Mouse (Mus musculus) kidney, postnatal 36 days (tissue): ENCODE measurements around the gene Chil1.

ENCODE experiments used
- DNase-seq, 2 experiments: peaks; one replicate each; pipeline ENCODE4 v3.0.0; 2021 to 2022; ENCODE audit warnings: mixed read lengths in 2 of 2

Gene Chil1

DNA sequence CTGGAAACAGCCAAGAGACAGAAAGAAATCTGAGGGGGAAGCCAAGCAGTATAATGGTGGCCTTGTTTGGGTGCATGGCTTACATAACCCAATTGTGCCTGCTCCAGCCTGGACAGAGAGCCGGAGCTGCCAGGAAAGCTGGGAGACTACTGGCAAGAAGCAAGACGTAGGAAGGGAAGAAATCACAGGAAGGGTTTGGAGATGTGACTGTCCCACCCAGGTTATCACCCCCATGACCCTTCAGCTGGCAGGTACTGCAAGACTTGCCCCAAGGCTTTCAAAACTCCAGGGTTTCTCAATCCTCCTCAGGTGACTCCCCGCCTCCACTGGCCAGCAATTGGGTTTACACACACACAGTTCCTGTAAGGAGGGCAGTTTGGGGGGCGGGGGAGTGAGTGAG is at the start of gene Chil1:
Chil1 (plus strand) TSS at position 152 of the 400 bp plus-strand sequence.
- DNase-seq = no peak

DNA sequence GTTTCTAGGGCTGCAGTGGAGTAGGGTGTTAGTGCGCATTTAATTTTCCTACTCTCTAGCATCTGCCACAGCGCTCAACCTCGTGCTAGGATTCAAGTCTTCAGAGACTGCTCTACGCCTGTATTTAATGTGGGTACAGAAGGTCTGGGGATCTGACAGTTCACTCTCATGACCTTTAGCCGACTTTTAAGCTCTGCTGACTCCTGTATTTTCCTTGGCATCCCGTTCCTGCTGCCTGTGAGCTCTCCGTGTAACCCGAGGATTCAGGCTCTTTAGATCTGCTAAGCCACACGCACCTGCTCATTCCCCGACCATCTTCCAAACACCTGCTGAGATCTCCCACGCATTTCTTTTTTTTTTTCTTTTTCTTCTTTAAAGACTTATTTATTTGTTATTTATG is 48.7 kb upstream of the Chil1 start:
- DNase-seq = peak; percentile 41 to 76

DNA sequence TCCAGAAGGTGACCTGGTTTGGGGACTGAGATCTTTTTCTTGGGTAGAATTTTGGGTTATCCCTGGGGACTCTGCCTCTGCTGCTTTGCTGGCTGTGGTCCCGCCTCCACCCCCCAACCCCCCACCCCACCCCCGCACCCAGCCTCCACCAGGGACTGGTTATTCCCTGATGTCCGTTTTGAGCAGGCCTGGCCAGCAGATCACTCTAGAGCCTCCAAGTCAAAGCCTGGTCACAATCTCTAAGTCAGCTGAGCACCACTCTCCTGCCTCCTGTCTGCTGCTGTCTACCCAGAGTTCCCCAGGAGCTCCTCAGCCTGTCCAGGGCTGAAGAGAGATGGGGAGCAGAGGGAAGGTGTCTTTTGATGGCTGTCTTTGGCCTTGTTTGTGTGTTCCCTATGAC is 45.6 kb upstream of the Chil1 start:
- no peak for DNase-seq

DNA sequence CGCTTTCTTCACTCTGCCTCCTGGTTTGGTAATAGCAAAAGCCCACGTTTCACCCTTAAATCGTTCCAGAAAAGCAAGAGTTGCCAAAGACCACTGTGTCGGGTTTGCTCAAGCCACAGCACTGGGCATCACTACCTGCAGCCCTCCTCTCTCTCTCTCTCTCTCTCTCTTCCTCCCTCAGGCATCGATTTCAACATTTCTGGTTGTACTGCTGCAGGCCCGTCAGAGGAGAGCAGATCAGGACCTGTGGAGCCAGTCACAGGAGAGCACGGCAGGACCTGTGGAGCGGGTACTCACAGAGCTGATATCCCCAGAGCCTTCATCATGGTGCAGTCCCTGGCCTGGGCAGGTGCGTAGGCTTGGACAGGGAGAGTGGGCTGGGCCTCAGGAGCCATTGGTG is 43.6 kb upstream of the Chil1 start:
- no peak for DNase-seq

DNA sequence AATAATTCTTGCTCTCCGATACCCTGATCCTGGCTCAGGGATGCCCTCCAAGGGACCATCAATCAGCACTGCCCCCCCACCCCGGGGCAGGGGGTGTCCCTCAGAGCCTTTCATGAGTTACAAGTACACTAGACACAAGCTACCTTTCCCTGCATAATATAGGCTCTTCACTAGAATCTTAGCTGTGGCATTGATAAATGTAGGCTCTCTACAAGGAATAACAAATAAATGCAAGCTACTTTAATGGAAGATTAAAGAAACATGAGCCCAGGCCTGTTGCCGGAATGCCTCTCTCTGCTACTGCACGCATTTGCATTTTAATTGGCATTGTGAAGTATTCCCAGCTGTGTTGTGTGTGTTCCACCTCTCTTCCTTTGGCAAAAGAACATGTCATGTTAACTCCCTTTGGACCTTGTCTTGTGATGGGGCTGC is 39.6 kb upstream of the Chil1 start:
- DNase-seq = no peak

DNA sequence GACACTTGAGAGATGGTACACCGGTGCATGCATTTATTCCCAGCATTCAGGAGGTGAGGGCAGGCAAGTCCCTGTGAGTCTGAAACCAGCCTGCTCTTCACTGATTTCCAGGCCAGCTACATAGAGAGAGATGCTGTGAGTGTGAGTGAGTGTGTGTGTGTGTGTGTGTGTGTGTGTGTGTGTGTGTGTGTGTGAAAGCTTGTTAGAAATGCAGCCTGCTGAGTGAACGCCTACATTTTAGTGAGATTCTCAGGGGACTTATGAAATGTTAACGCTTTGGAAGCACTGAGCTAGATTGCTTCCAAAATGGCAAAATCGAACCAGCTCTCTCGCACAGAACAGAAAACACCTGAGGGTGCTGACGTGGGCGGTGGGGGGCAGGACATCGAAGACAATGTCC is 35.9 kb upstream of the Chil1 start:
- DNase-seq = no peak

DNA sequence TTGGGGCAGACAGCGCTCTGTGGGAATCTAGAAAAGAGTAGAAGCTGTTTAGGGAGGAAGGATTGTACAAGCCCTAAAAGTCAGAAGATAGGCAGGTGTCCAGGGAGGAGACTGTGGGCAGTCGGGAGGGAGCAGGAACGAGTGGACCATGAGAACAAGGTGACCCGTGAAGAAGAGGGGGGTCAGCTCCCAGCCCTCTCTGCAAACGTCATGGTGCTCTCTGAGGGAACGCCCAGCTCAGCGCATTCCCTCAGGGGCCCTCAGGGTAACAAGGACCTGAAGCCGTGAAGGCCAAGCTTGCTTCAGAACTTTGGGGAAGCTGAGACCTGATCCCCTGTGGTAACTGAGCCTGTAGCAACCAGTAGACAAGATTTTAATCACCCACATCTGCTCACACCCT is 31.9 kb upstream of the Chil1 start:
- DNase-seq = no peak

DNA sequence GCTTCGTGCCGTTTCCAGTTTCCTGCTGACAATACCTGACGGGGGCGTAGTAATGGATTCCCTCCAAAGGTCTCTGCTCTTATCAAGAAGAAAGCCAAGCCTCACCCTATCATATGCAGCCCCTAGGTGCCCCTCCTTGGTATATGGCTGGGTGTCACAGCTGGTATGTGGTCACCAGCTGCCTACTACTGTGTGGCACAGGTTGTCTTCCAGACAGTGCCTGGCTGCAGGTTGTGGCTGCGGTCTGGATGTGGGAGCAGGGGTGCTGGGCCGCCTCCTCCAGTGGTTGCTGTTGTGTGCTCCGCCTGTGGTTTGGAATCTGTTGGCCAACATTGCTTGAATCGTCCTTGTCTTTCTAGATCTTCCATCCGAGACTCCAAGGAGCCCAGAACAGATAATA is 31.2 kb upstream of the Chil1 start:
- DNase-seq = no peak

DNA sequence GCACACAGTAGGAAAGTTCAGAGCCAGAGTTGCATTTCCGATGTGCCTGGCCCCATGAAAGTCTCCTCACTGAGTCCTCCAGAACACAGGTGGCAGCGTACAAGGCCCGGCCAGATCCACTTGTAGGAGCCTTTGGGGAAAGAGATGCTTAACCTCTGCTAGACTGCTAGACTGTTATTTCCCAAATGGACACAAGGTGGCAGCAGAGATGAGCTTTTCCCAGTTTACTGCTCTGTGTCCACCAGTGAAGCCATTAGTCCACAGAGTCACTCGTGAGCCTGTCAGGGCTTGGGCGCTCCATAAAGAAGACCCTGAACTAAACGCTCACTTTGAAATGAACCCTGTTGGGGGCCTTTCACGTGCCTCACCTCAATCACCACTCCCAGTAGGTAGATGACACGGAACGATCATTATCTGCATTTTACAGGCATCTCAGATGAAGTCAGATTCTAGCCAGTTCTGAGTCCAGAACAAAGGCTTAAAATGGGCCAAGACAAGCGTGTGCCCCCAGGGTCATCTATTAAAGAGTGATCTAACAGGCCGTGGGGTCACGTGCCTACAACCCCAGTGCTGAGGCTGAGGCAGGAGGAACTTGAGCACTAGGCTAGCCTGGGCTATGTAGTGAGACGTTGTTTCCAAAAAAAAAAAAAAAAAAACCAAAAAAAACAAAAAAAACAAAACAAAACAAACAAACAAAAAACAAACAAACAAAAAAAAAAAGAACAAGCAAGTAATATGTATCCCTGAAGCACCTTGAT is 30.1 kb upstream of the Chil1 start:
- DNase-seq = peak; percentile 81 to 86

DNA sequence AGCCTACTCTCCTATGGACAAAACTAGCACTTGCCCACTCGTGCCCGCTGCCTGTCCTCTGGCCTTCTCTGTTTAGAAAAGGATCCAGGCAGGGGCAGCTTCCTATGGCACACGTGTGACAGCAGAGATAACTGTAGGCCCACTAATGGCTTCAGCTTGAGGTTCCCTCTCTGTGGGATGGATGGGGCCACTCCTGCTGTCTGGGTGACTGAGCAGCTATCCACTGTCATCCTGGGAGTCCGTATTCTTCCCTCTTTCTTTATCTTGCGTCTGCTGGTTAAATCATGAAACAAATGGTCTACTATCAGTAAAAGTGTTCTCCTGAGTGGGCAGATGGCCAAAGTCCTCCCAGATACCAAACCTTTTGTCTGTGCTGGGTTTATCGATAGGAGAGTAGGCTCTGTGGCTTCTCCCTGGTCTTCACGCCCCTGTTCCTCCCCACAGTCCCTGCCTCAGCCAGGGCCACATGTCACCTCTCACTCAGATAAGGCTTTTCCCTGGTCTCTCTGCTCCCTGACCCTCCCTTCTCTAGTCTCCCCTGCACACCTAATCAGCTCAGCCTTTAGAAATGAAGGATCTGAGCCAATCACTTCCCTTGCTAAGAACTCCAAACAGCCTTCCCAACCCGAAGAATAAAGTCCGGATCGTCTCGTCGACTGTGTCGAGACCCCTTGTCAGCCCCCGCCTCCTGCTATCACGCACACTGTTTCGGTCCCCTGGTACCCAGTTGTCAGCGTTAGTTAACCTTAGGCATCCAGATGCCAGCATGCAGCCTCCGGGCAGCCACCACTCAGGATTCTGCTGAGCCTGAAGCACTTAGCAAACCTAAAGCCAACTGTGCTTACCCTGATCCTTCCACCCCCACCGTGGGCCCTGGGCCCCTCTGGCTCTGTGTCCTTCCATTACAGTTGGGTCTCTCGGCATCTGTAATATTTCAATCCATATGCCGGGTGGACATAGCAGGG is 29.1 kb upstream of the Chil1 start:
- DNase-seq = no peak

DNA sequence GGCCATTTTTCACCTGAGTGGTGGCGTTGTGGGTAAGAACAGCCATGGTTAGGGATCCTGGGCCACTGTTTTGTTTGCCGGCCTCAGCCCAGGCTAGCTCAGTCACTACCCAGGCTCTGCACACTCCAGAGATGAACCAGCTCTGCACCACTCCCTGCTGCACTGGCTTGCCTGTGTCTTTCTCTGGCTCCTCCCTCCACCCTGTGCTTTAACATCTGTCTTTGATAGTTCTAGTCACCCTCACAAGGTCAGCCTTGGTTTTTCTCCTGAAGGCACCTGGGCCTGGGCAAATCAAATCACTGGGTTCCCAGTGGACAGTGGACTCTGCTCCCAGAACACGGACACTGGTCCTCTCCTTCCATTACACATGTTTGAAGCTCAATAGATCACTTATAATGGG is 27.9 kb upstream of the Chil1 start:
- DNase-seq = no peak

DNA sequence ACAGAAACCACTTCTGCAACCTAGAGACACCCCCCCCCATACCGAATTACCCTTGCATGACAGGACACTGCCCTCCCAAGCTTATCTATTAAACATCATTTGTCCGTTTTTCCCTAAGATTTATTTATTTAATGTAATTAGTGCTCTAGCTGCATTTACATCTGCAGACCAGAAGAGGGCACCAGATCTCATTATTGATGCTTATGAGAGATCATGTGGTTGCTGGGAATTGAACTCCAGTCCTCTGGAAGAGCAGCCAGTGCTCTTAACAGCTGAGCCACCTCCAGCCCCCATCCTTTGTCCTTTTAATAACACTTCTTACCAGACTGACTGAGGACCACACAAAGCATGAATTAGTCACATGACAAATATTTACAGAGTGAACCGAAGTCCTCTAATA is 27.3 kb upstream of the Chil1 start:
- no peak for DNase-seq

DNA sequence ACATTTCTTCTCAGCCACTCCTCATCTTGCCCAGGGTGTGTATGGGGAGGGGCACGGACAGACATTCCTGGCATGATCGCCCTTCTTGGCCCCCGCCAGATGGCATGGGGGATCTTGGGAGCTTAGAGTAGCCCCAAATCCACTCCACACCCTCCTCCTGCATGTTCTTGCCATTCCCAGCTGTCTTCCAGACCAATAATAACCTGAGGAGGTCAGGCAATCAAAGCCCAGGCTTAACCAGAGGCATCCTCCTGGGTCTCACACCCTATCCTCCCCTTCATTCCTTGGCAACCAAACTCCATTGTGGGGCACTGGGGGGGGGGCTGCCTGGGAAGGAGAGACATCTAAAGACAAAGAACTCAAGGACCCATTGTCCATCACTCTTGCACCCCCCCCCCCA is 21.6 kb upstream of the Chil1 start:
- DNase-seq = no peak

DNA sequence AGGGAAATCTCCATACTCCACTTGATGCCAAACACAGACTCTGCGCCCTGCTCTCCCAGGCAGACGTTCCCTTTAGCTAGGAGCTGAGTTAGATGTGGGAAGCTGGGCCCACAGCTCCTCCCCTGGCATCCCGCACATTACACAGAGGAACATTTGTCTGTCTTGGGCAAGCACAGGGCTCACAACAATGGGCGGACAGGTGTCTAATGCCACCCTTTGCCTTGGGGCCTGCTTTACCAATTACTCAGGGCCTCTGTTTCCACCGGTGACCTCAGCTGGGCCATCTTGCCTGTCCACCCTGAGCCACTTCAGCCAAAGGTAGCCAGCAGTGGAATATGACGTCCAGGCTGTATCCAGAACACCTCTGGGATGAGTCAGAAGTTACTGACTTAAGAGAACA is 20.6 kb upstream of the Chil1 start:
- no peak for DNase-seq

DNA sequence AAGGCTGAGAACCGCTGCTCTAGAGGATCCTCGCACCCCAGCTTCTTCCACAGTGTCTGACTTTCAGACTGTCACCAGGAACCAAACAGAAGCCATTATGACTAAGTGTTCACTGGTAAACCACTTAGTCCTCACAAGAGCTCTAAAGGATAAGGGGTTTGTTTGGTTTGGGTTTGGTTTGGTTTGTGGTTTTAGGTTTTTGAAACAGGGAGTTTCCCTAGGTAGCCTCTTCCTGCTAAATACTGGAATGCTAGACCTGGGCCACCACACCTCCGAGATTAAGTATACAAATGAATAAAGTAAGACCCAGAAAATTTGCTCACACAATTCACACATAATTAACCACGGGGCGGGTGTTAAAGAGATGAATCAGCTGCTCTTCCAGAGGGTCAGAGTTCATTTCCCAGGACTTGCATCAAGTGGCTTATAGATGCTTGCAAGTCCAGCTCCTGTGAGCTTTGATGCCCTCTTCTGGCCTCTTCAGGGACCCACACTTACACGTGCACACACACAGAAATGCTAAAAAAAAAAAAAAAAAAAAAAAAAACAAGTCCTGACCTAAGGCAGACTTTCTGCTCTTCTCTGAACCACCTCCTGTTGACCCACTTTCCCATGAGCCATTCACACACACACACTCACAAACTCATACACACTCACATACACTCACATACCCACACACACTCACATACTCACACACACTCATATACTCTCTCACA is 19.3 kb upstream of the Chil1 start:
- DNase-seq = peak in 1 of 2 experiments; percentile 8

DNA sequence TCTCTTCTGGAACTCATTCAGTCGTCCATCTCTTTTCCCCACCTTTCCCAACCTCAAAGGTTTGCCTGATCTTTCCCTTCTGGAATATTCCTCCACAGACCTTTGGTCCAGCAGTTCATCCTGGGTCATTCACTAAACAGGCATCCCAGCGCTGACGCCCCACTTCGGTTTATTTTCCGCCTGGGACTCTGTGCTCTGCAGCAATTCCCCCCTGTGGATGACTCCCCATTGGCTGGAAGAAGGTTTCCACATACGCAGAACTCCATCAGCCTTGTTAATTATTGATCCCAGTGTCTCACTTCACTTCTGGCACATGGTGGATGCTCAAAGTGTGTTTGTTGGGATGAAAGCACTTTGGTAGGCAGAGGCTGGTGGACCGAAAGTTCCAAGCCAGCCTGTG is 18.5 kb upstream of the Chil1 start:
- DNase-seq = peak; percentile 33 to 51

DNA sequence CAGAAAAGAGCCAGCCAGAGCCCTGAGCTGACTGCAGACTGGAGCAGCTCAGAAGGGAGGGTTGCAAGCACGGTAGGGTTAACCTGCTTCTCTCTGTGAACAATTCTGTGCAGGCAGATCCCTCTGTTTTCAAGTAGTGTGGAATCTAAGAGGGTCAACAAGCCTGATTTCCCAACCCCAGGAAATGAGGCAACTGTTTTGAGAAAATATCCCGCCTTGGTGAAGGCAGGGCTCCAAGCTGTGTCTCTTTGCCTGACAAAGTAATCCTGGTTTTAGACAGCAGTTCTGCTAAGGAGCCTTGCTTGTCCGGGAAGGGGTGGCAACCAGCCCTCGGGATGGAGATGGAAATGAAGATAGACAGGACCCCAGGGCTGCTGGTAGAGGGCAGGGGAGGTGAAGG is 17.5 kb upstream of the Chil1 start:
- no peak for DNase-seq

DNA sequence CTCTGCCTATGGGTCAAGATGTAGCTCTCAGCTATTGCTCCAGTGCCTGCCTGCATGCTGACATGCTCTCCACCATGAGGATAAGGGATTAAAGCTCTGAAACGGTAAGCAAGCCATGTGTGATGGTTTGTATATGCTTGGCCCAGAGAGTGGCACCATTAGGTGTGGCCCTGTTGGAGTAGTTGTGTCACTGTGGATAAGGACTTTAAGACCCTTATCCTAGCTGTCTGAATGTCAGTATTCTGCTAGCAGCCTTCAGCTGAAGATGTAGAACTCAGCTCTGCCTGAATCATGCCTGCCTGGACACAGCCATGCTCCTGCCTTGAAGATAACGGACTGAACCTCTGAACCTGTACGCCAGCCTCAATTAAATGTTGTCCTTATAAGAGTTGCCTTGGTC is 15.4 kb upstream of the Chil1 start:
- no peak for DNase-seq

DNA sequence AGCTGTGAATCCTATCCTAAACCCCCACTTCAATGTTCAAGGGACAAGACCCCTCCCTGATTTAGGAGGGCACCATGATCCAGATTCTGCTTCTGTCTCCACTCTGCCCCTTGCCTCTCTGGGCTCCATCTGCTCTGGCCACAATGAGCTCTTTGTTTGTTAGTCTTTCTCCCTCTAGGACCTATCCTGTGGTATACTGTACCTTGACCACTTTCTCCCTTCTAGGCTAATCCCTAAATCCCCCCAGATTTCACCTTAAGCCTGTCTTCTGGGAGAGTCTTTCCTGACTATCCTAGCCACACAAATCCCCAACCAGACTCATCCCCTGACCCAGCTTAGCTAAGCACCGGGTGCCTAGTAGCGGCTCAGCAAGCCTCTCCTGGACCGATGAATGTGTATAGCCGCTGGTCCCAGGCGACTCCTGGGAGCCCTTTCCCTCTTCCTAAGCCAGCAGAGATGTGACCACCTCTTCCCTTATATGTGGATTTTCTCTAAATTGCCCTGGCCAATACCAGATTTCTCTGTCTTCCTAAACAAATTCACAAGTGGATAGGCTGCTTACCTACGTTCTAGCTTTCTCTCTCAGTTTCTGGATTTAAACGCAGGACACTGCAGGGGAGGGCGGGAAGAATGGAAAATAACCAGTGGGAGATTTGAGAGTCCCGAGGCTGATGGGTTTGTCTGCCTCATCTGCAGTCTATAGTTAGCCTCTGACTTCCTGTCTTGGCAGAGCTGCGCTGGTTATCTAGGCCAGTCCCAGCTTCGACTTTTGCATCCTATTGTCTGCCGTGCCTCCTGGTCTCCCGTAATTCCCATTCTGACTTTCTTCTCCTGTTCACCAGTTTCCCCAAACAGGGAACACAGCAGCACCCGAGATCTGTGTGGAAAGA is 14.3 kb upstream of the Chil1 start:
- DNase-seq = no peak

DNA sequence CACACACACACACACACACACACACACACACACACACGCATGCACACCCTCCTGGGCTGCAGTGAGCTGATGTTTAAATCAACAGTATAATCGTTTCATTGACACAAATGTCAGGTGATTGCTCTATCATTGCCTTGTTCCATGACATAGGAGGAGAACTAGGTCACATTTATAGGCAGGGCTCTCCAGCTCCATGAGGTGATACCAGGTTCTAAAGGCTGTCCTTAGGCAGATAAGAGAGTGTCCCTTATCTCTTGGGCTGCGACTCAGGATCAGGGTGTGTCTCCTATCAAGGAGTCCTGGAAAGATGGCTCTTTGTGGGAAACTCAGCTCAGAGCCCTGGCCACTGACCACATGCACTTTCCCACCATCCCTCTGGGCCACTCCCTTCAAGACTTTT is 13.4 kb upstream of the Chil1 start:
- DNase-seq = no peak

DNA sequence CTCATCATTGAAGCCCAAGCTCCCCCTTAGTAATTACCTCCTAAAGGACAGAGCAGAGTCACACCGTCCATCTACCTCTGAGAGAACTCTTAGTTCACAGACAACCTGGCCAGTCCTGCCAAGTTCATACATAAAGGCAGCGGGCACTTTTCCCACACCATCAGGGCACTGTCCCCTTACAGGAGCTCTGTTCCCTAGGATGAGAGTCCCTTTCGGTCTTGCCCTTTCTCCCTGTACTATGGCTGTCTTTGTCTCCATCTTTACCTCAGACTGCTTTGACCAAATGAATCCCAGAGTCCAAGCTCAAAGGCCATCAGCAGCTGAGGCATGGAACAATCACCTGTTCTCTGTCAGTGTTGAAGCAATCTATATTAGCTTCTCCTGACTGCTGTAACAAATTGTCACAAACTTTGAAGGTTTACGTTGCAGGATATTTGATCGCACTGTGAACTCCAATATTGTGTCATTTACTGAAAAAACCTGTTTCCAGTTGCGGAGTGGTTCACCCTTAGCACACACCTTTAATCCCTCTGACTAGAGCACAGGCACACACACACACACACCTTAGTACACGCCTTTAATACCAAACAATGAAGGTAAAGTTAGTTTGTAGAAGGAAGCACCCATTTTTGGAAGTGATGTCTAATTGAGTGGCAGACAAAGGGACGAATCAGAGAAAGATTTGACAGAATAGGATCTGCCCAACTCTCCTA is 12.8 kb upstream of the Chil1 start:
- no peak for DNase-seq

DNA sequence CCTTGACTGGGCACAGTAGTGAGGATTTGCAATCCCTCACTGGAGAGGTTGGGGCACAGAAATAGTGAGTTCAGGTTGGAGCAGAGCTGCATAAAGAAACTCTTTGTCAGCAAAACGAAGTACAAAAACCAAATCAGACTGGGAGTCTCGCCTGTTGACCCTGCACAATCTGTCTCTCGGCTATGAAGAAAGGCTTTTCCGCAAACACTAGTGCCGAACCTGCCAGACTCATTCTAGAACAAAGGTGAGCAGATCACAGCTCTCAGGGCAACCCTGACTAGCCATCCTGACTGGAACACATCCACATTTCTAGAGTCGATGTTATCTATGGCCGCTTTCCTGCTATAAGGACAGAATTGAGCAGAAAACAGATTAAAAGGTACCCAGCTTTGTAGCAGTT is 8.9 kb upstream of the Chil1 start:
- no peak for DNase-seq
